Mouse (Mus musculus) MEL-GATA-1-ER (cell line): ENCODE measurements around the gene Supt5.
A peak's percentile ranks its signal among the peaks of the same experiment; 100 is the strongest.

ENCODE experiments used
- DNase-seq: peaks from one replicate; pipeline ENCODE4 v3.0.0-alpha.2; 2012; ENCODE audit warnings: low read depth; ENCODE audit errors: extremely low read depth

Supt5 gene

DNA sequence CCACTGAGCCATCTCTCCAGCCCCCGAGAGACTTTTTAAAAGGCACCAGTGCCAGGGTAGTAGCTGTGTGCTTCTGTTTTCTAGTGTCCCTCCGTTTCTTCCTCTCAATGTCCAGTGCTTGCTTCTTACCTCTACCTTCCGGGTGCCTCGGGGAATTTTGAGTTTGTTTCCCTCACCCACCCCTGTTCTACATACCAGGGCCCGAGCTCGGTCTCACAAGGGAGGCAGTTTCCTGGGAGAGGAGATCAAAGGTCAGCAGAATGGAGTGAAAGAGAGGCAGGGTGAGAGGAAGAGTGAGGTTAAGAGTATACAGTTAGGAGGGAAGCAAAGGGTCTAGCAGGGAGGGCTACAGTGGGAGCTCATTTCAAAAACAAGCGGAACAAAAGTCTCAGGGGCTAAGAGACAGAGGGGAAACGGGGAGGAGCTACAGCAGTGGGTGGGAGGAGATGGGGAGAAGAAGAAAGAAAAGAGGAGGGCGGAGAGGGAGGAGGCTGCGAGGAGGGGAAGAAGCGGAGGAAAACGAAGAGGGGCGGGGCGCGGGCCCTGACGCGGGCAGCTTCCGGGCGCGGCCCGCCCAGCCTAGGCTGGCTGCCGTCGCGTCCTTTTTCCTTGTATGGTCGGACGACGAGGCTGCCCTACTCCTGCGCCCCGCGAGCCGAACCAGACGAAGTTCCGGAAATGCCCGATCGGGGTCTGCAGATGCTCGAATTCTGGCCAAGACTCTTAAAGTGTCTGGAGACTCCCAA, 36.8 kb upstream of the Supt5 start:
- DNase-seq = peak; percentile 92

DNA sequence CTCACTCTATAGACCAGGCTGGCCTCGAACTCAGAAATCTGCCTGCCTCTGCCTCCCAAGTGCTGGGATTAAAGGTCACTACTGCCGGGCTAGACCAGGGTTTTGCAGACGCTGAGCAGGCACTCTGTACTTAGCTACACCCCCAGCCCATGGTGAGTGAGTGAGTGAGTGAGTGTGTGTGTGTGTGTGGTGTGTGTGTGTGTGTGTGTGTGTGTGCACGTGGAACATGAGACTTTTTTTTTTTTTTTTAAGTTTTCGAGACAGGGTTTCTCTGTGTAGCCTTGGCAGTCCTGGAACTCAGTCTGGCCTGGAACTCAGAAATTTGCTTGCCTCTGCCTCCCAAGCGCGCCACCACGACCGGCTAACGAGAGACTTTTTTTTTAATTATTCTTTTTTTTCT, 36.1 kb upstream of the Supt5 start:
- no peak for DNase-seq

- DNase-seq = no peak
Observed at GRCm38 (mm10) chr7:28373891-28374495, 35.4 kb upstream of the Supt5 start.

- peak; percentile 81 for DNase-seq
Observed at GRCm38 (mm10) chr7:28373131-28373581, 34.6 kb upstream of the Supt5 start.

GRCm38 (mm10) chr7:28372251-28373108, 33.9 kb upstream of the Supt5 start, which contains the start of gene Plekhg2:
TSS of gene Plekhg2 (minus strand) at chr7:28372599.
- DNase-seq = peak; percentile 96

DNA sequence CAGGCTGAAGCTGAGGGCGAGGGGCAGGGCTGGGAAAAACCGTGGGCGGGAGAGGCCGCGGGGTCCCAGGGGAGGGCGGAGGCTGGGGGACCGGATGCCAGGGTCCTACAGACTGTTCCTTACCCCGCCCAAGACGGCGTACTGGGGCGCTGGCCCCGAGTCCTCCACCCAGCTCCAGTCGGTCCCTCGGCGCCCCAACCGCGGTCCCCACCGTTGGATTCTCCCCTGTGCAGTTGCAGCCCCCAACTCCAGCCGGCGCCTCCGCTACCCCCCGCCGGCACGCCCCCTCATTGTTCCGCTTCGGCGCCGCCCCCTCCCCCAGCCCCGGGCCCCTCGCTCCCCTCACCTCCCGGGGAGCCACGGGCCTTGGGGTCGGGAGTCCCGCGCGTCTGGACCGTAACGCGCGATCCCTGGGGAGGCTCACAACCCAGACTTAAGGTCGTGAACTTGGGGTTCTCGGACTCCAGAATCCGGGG, 33.0 kb upstream of the Supt5 start:
- no peak for DNase-seq

DNA sequence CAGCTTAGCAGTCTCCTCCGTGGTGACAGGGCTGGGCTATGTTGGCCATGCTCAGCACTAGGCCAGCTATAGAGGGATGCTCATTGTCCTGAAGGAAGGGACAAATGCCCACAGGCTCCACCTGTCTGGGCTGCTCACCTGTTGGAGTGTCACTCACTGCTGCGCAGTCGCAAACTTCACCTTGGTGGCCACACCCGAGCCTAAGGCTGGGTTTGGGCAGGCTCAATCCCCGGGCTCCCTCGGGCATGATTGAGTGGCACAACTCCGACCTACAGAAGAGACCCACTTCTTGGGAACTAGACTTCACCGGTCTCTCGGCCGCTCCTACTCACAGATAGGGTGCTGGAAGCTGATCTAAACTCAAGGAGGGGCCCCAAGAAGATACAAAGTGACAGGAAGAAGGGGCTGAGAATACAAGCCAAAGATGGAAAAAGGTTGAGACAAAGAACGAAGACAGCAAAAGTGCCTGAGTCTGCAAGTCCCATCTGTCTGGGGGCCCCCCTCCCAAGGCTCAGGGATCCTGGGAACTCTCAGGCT, 32.5 kb upstream of the Supt5 start:
- DNase-seq = no peak

GRCm38 (mm10) chr7:28370051-28370450, 31.5 kb upstream of the Supt5 start:
- no peak for DNase-seq

DNA sequence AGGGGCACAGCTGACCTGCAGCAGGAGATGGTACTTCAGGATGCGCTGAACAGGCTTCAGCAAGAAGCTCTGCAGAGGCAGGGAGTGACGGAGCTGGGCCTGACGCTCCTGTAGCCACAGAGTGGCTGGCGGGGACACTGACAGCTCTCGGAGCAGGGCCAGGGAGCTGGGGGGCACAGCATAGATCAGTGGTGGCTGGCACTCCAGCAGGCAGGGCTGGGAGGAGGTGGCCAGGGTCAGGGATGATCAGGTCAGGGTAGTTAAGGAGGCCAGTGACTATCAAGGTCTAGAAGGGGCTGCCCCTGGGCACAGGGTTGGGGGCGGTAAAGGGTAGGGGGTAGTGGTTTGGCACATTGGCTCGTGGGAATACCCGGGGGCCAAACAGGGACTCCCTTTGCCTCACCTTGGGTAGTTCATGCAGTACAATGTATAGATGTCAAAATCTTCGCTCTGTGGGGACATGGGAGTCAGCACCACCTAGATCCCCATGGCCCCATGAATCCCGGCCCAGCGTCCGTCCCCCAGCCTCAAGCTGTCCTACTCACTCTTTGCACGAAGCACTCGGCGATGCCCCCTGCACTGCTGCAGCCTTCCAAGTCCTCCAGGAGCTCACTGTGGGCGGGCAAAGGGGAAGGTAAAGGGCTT, 29.9 kb upstream of the Supt5 start:
- no peak for DNase-seq

DNA sequence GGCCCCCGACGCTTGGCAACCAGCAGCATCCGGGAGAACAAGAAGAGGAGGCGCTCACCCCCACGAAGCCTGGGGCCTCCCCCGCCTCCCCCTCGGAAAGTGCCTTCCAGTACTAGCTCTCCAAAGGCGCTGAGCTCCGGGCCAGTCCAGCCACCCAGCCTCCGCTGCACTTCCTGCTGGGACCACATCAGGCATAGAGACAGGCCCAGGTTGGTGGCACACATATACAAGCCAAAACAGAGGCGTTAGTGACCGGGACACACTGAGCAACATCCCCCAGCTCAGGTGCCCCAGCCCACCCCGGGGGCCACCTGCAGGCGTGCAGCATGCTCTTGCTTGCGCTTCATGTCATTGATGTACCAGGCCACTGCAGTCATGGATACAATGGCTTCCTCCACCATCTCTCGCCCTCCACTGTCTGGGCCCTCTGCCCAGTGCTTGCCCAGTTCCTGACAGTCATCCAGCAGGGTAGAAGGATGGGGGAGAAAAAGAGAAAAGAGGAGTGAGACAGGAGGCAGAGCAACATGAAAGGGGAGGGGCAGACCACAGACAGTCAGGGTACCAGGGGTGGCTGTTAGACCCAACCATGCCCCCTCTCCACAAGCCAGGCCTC, 29.2 kb upstream of the Supt5 start:
- no peak for DNase-seq

GRCm38 (mm10) chr7:28362441-28363060, 24.0 kb upstream of the Supt5 start:
- no peak for DNase-seq

GRCm38 (mm10) chr7:28361647-28362341, 23.2 kb upstream of the Supt5 start:
- DNase-seq = no peak

GRCm38 (mm10) chr7:28360291-28360690, 21.7 kb upstream of the Supt5 start:
- DNase-seq = no peak

DNA sequence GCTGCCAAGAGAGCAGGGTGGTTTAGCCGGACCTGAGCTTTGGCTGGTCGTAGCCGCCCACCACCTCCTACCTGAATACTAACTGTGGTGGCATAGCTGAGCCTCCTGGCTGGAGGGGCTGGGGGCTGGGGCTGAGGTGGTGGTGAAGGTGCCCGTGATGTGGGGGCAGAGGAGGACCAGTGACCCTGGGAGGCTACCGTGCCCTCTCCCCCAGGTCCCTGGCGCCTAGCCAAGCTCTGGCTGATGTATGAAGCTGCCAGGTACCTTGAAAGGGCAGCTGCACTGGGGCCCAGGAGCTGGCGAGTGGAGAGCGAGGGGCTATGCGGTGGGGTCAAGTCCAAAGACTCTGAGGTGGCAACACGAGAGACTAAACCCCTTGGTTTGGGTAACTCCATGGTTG, 21.3 kb upstream of the Supt5 start:
- no peak for DNase-seq

GRCm38 (mm10) chr7:28358431-28358830, 19.9 kb upstream of the Supt5 start:
- DNase-seq = no peak

DNA sequence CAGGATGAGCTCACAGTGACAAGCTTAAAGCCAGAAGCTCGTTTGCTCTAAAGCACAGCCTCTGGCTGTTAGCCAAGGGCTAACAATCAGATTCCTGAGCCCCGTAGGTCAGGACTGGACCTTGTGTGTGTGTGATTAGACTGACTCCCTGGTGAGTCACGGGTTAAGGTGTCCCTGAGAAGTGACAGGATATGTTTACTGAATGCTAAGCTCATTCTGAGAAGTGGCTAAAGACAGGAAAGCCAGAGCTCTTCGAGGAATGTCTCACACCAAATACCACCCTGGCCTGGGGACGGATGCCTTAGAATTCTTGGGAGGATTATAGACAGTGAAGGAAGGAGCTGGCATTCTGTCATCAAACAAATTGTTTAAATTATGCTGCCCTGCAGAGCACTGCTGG, 19.4 kb upstream of the Supt5 start:
- no peak for DNase-seq

- DNase-seq = no peak
Observed at GRCm38 (mm10) chr7:28356981-28357380, 18.4 kb upstream of the Supt5 start.

DNA sequence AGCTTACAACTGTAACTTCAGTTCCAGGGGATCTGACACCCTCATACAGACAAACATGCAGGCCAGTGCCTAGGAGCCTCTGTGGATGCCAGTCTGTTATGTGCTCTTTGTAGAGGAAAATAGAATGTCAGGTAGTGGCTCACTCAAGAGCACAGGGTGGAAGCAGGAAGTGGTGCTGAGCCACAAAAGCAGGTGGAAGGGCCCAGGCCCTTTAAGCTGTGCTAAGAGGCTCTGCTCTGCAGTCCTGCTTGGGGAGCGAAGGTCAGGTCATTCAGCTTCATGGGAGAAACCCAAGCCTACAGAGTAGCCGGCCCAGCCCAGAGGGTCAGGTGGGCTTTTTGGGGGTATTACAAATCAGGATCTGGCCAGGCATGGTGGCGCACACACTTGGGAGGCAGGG, 16.7 kb upstream of the Supt5 start:
- no peak for DNase-seq

GRCm38 (mm10) chr7:28354596-28354995, 16.1 kb upstream of the Supt5 start:
- DNase-seq = no peak

GRCm38 (mm10) chr7:28354113-28354581, 15.6 kb upstream of the Supt5 start:
- no peak for DNase-seq
